Mouse (Mus musculus) small intestine, adult 2 months (tissue): ENCODE results near the gene Enpep. TPM values are rescaled to one million over a fixed set of nuclear protein-coding genes. Genes with fewer than 3 reads are reported as not detected.

Experiments
- H3K27ac ChIP-seq: fragments of 200-500 bp; 2 replicates; pipeline ENCODE4 v1.5.1; 2012; ENCODE audit warnings: low read depth, low read length, control low read depth, inconsistent platforms; ENCODE audit not compliant: insufficient read depth
- H3K27me3 ChIP-seq: fragments of 200-500 bp; 2 replicates; pipeline ENCODE4 v1.6.1; 2012; ENCODE audit warnings: mild to moderate bottlenecking, moderate library complexity, low read length, inconsistent platforms; ENCODE audit not compliant: control insufficient read depth, insufficient read depth
- H3K36me3 ChIP-seq: fragments of 200-500 bp; 2 replicates; pipeline ENCODE4 v1.6.1; 2012; ENCODE audit warnings: mild to moderate bottlenecking, low read length, control low read depth, inconsistent platforms; ENCODE audit not compliant: control insufficient read depth, insufficient read depth
- H3K4me1 ChIP-seq: fragments of 200-500 bp; 2 replicates; pipeline ENCODE4 v1.6.1; 2012; ENCODE audit warnings: low read length, inconsistent platforms, mixed read lengths; ENCODE audit not compliant: control insufficient read depth, insufficient read depth, insufficient read length
- H3K4me3 ChIP-seq: fragments of 200-500 bp; 2 replicates; pipeline ENCODE4 v1.5.1; 2012; ENCODE audit warnings: low read depth, mild to moderate bottlenecking, control low read depth, inconsistent platforms, low read length, moderate library complexity
- CTCF ChIP-seq: fragments of 200-500 bp; IDR thresholded peaks from 2 replicates; pipeline ENCODE4 v1.5.1; 2012; ENCODE audit warnings: low read depth, mild to moderate bottlenecking, control low read depth, inconsistent platforms, low read length, moderate library complexity, mixed read lengths; ENCODE audit not compliant: insufficient replicate concordance, insufficient read length; ENCODE audit errors: extremely low read depth
- POLR2A ChIP-seq: fragments of 200-500 bp; IDR thresholded peaks from 2 replicates; pipeline ENCODE4 v1.6.1; 2012; ENCODE audit warnings: low read depth, mild to moderate bottlenecking, control low read depth, inconsistent platforms, low read length, moderate library complexity
- WGBS: fragments of 180-500 bp; shearing (Covaris S2); methylation state at CpG from one replicate; pipeline ENCODE4 v1.1.7; 2018; 5-methylcytosine and 5-hydroxymethylcytosine counted together
- polyA plus RNA-seq: library from polyadenylated mRNA; depleted of rRNA; stranded (reverse); fragments of >200 nt; gene quantifications from 2 replicates; pipeline ENCODE4 v1.2.3, GENCODE M21; 2012; rRNA removed

Gene Enpep
- polyA plus RNA-seq, 1 experiment, result 59.7 TPM

DNA sequence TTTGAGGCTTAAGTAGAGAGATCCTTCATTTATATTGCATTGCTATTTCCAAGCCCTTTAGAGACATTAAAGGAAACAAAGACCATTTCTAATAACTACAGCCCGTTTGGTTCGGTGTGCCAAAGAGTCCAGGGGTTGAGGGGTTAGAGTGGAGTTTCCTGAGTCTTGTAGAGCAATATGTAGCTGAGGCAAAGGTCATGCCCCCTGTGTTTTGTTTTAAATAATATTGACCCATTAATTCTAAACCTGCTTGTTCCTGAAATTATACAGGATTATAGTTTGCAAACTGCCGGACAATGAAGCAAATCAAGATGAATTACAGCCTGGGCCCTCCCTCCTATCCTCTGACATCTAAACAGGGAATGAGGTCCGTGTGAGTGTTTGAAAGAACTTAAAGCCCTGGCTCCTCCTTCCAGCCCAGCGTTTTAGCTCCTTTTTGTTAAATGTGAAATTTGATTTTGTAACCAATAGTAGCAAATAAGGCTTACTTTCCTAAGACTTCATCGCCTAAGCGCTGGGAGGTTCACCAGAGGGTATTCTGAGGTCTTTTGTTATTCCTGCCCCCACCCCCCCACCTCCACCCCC is 112.3 kb downstream of the Enpep start:
- Histone ChIP-seq H3K27me3 (no peaks in the 10 kb centered on the region; the same call in 1 of the 2 replicates), H3K27ac (peak overlapping the region; percentile 41), H3K4me1 (no peaks in the 10 kb centered on the region), H3K4me3 (no peak overlapping the region), H3K36me3 (no peaks in the 10 kb centered on the region)
- 14% methylated on average over 7 of the region's 7 CpGs for WGBS
- no peak for TF ChIP-seq CTCF
- TF ChIP-seq POLR2A, result no peak

Other genes with a start within 250 kb of the Enpep start
- gene Pitx2, start 132.8 kb downstream of the Enpep start, polyA plus RNA-seq, result 4.4 and 23.8 TPM in 2 replicates
- gene Elovl6, start 199.6 kb upstream of the Enpep start, polyA plus RNA-seq, result 25.3 and 56.2 TPM in 2 replicates